In genomic region chr12:111704609-111705008, GRCm38 (mm10) we compare ENCODE assay signal across 8 mouse cellular contexts. TPM values are rescaled to one million over a fixed set of nuclear protein-coding genes. Genes with fewer than 3 reads are reported as not detected.
DNase-seq lines count a peak whose midpoint lies in the region; ATAC-seq and TF ChIP-seq lines count a peak whose summit lies in the region.

No protein-coding gene starts in this region.

- H3K9ac ChIP-seq in embryonic facial prominence, embryonic 13.5 days, result 0 out of 2 replicates have a peak overlapping the region, but pooled peaks have one; percentile 7

- H3K36me3 ChIP-seq in embryonic facial prominence, embryonic 13.5 days, result peaks cover 24% of the 10 kb centered on the region

- H3K9me3 ChIP-seq in embryonic facial prominence, embryonic 13.5 days, result no peaks in the 10 kb centered on the region

- 18% methylated on average over 9 of the region's 9 CpGs for WGBS in embryonic facial prominence, embryonic 13.5 days

- H3K4me1 ChIP-seq in embryonic facial prominence, embryonic 13.5 days, result peaks cover 22% of the 10 kb centered on the region

- no peak for TF ChIP-seq CTCF in layer of hippocampus, adult 2 months (conservative IDR thresholded peaks at IDR 0.05)

- intact Hi-C loops in heart, postnatal 10 days (cut with DNase I), result no loop called here

- H3K27ac ChIP-seq in layer of hippocampus, adult 2 months, result peak overlapping the region; percentile 76
- H3K27ac ChIP-seq in embryonic facial prominence, embryonic 13.5 days, result peak overlapping the region; percentile 75

- H3K4me3 ChIP-seq in layer of hippocampus, adult 2 months, result no peak overlapping the region
- H3K4me3 ChIP-seq in embryonic facial prominence, embryonic 13.5 days, result no peak overlapping the region

- no peak; the same call in 1 of the 2 replicates for ATAC-seq in embryonic facial prominence, embryonic 13.5 days (ENCODE audit: insufficient number of reproducible peaks, insufficient read depth, low FRiP score, low TSS enrichment, low read depth)

- H3K27me3 ChIP-seq in embryonic facial prominence, embryonic 13.5 days, result no peaks in the 10 kb centered on the region

- DNase-seq in layer of hippocampus, adult 2 months (ENCODE audit: low spot score in 2 of 2), result no peak
- no peak for DNase-seq in layer of hippocampus, adult 9-10 months (ENCODE audit: low spot score)
- peak; percentile 81 to 82 for DNase-seq in heart, postnatal 10 days
- peak; percentile 86 for DNase-seq in lung, postnatal 10 days
- DNase-seq in urinary bladder, postnatal 25 days (ENCODE audit: low spot score), result peak; percentile 51
- no peak for DNase-seq in c-Kit-positive CD71-positive TER-119-positive erythroid progenitor cells, embryonic 14.5 days (ENCODE audit: low spot score)
- DNase-seq in frontal cortex, adult 2 months (ENCODE audit: extremely low spot score in 1 of 2, low spot score in 1 of 2), result no peak

- H3K4me2 ChIP-seq in embryonic facial prominence, embryonic 13.5 days, result peak overlapping the region; percentile 26; the same call in 1 of the 2 replicates

RNA-seq across cellular contexts. Expression of gene Bag5, which starts 8.4 kb away (rescaled TPM):
- total RNA-seq in layer of hippocampus, adult 2 months (2021), result 10 to 100 TPM; 50.6 to 50.9 TPM
- polyA plus RNA-seq in embryonic facial prominence, embryonic 13.5 days (2015; fragmentation: Nextera tagmentation; extraction: Ambion mirVana), result 64.5 and 67.3 TPM in 2 replicates
- total RNA-seq in heart, postnatal 10 days (2021), result 10 to 100 TPM; 29.1 to 32.7 TPM
- 54.7 and 55.0 TPM in 2 replicates for polyA plus RNA-seq in frontal cortex, adult 2 months (2012; rRNA removed)

RNA-seq across cellular contexts. Expression of gene Apopt1, which starts 8.5 kb away (rescaled TPM):
- 10 to 100 TPM; 35.7 to 36.8 TPM for total RNA-seq in layer of hippocampus, adult 2 months (2021)
- polyA plus RNA-seq in embryonic facial prominence, embryonic 13.5 days (2015; fragmentation: Nextera tagmentation; extraction: Ambion mirVana), result 57.1 and 66.0 TPM in 2 replicates
- total RNA-seq in heart, postnatal 10 days (2021), result 10 to 100 TPM; 39.6 to 41.5 TPM
- 50.6 and 53.8 TPM in 2 replicates for polyA plus RNA-seq in frontal cortex, adult 2 months (2012; rRNA removed)

RNA-seq across cellular contexts. Expression of gene Trmt61a, which starts 26.7 kb away (rescaled TPM):
- total RNA-seq in layer of hippocampus, adult 2 months (2021), result 10 to 100 TPM; 16.7 to 18.0 TPM
- polyA plus RNA-seq in embryonic facial prominence, embryonic 13.5 days (2015; fragmentation: Nextera tagmentation; extraction: Ambion mirVana), result 12.5 and 13.7 TPM in 2 replicates
- total RNA-seq in heart, postnatal 10 days (2021), result 1 to 10 TPM; 6.4 to 8.3 TPM
- polyA plus RNA-seq in frontal cortex, adult 2 months (2012; rRNA removed), result 21.0 and 21.9 TPM in 2 replicates

RNA-seq across cellular contexts. Expression of gene Ckb, which starts 32.5 kb away (rescaled TPM):
- total RNA-seq in layer of hippocampus, adult 2 months (2021), result 1,000 to 10,000 TPM; 1,228 to 1,237 TPM
- 118 and 135 TPM in 2 replicates for polyA plus RNA-seq in embryonic facial prominence, embryonic 13.5 days (2015; fragmentation: Nextera tagmentation; extraction: Ambion mirVana)
- total RNA-seq in heart, postnatal 10 days (2021), result 100 to 1,000 TPM; 127 to 140 TPM
- 3,871 and 4,147 TPM in 2 replicates for polyA plus RNA-seq in frontal cortex, adult 2 months (2012; rRNA removed)

RNA-seq across cellular contexts. Expression of gene Klc1, which starts 54.0 kb away (rescaled TPM):
- total RNA-seq in layer of hippocampus, adult 2 months (2021), result 100 to 1,000 TPM; 654 to 684 TPM
- polyA plus RNA-seq in embryonic facial prominence, embryonic 13.5 days (2015; fragmentation: Nextera tagmentation; extraction: Ambion mirVana), result 113 and 122 TPM in 2 replicates
- total RNA-seq in heart, postnatal 10 days (2021), result 100 to 1,000 TPM; 151 to 166 TPM
- polyA plus RNA-seq in frontal cortex, adult 2 months (2012; rRNA removed), result 916 and 954 TPM in 2 replicates

Comparison
In these comparisons a context has a peak if more than half of its experiments do, and no peak if none do; other contexts are left out.
1. DNase-seq: peak in heart, postnatal 10 days (2 of 2), lung, postnatal 10 days (single experiment) and urinary bladder, postnatal 25 days (single experiment); none in layer of hippocampus, adult 2 months (0 of 2), layer of hippocampus, adult 9-10 months (single experiment), c-Kit-positive CD71-positive TER-119-positive erythroid progenitor cells, embryonic 14.5 days (single experiment) and frontal cortex, adult 2 months (0 of 2).